In the genomic region with DNA sequence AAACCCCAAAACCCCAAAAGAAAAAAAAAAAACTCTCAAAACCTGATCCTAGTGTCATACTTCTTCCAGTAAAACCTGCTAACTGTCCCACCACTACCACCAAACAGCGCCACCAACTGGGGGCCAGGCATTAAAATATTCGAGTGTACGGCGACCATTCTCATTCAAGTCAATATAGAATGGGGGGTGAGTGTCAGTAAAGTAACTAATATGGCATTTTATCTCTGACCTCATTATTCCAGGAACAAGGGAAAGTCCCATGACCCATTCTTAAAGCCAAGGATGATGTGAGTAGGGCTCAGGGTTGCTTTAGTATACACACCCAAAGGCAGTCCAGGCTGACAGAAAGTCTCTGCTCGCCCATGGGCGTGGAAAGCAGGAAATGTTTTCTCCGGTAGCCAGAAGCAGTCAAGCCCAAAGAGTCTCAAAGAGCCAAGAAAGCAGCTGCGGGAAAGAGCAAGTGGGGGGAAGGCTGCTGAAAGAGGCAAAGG, we compare ENCODE assay signal across 9 mouse cellular contexts. TPM values are rescaled to one million over a fixed set of nuclear protein-coding genes. Genes with fewer than 3 reads are reported as not detected.
A peak's percentile ranks its signal among the peaks of the same experiment; 100 is the strongest.
DNase-seq lines count a peak whose midpoint lies in the region; ATAC-seq and TF ChIP-seq lines count a peak whose summit lies in the region.
"Had no signal": no experiment of that assay in that cellular context is flagged by ENCODE, and none has a peak within 500 bp of the region (broad histone marks: within the 10 kb centered on the region; RNA-seq: fewer than 3 reads in every experiment).

No protein-coding gene starts in this region.

- 26% methylated on average over 8 of the region's 8 CpGs for WGBS in kidney, adult 2 months
- 22% methylated on average over 8 of the region's 8 CpGs for WGBS in stomach, postnatal 0 days
- WGBS in forebrain, embryonic 12.5 days, result 43% methylated on average over 8 of the region's 8 CpGs
- 39% methylated on average over 8 of the region's 8 CpGs for WGBS in hindbrain, embryonic 12.5 days

- DNase-seq in kidney, adult 2 months, result peak; percentile 46
- no peak for DNase-seq in kidney, adult 11 months
- DNase-seq in CH12.LX (ENCODE audit: extremely low read depth), result peak; percentile 67
- peak; percentile 69 for DNase-seq in adrenal gland, postnatal 14 days
- peak; percentile 61 to 72 for DNase-seq in heart, postnatal 36 days
- DNase-seq in stomach, postnatal 0 days (ENCODE audit: low spot score), result peak; percentile 68

- TF ChIP-seq CTCF in kidney, adult 2 months (conservative IDR thresholded peaks at IDR 0.05; ENCODE audit: insufficient read depth, insufficient read length, low read depth, low read length), result peak; percentile 40
- peak; percentile 45 to 68 for TF ChIP-seq CTCF in CH12.LX (conservative IDR thresholded peaks at IDR 0.05 in 1 of 2, IDR thresholded peaks at IDR 0.05 in 1 of 2; ENCODE audit: low read depth in 2 of 2, low read length in 2 of 2)
- peak; percentile 72 for TF ChIP-seq CTCF in stomach, postnatal 0 days (IDR thresholded peaks at IDR 0.05; ENCODE audit: low read depth)

- H3K79me2 ChIP-seq in CH12.LX (replicated peaks; ENCODE audit: control insufficient read depth, extremely low read depth, insufficient read depth, poor library complexity, severe bottlenecking), result no peaks in the 10 kb centered on the region

- H3K27me3 ChIP-seq in kidney, adult 2 months (replicated peaks; ENCODE audit: control insufficient read depth, insufficient read depth, low read length), result no peaks in the 10 kb centered on the region
- H3K27me3 ChIP-seq in CH12.LX (replicated peaks), result no peaks in the 10 kb centered on the region
- no peaks in the 10 kb centered on the region for H3K27me3 ChIP-seq in stomach, postnatal 0 days (ENCODE audit: control insufficient read depth, insufficient read depth, low read length)
- H3K27me3 ChIP-seq in forebrain, embryonic 12.5 days, result peaks cover 19% of the 10 kb centered on the region
- peaks cover 20% of the 10 kb centered on the region for H3K27me3 ChIP-seq in hindbrain, embryonic 12.5 days

- H3K36me3 ChIP-seq in kidney, adult 2 months (ENCODE audit: control insufficient read depth, insufficient read depth, low read length), result no peaks in the 10 kb centered on the region
- H3K36me3 ChIP-seq in CH12.LX (replicated peaks in 1 of 2; ENCODE audit: control insufficient read depth in 1 of 2, insufficient read depth in 1 of 2, low read length in 1 of 2), result peaks cover 64 to 95% of the 10 kb centered on the region in 2 experiments
- no peaks in the 10 kb centered on the region for H3K36me3 ChIP-seq in stomach, postnatal 0 days (ENCODE audit: control insufficient read depth, insufficient read depth, low read length)
- H3K36me3 ChIP-seq in forebrain, embryonic 12.5 days (replicated peaks), result no peaks in the 10 kb centered on the region
- no peaks in the 10 kb centered on the region for H3K36me3 ChIP-seq in hindbrain, embryonic 12.5 days
- H3K36me3 ChIP-seq: embryonic facial prominence, embryonic 13.5 days had no signal

- TF ChIP-seq POLR2A in kidney, adult 2 months (IDR thresholded peaks at IDR 0.05; ENCODE audit: low read depth, low read length), result no peak
- TF ChIP-seq POLR2A in CH12.LX (IDR thresholded peaks at IDR 0.05; ENCODE audit: low read depth, low read length), result no peak

- no peak overlapping the region for H3K9ac ChIP-seq in CH12.LX (ENCODE audit: insufficient read depth, low read depth)
- no peak overlapping the region for H3K9ac ChIP-seq in stomach, postnatal 0 days (ENCODE audit: low read length)
- no peak overlapping the region for H3K9ac ChIP-seq in forebrain, embryonic 12.5 days
- H3K9ac ChIP-seq in hindbrain, embryonic 12.5 days, result no peak overlapping the region
- H3K9ac ChIP-seq: embryonic facial prominence, embryonic 13.5 days had no signal

- no peak overlapping the region for H3K4me2 ChIP-seq in CH12.LX (ENCODE audit: insufficient read depth, low read depth, poor library complexity, severe bottlenecking)
- no peak overlapping the region for H3K4me2 ChIP-seq in stomach, postnatal 0 days (replicated peaks; ENCODE audit: low read depth)
- no peak overlapping the region for H3K4me2 ChIP-seq in forebrain, embryonic 12.5 days
- H3K4me2 ChIP-seq in hindbrain, embryonic 12.5 days (replicated peaks), result no peak overlapping the region
- H3K4me2 ChIP-seq: embryonic facial prominence, embryonic 13.5 days had no signal

- no peak overlapping the region for H3K27ac ChIP-seq in kidney, adult 2 months (ENCODE audit: insufficient read depth, low read depth, low read length)
- no peak overlapping the region for H3K27ac ChIP-seq in CH12.LX (ENCODE audit: insufficient read depth, low read depth)
- 0 out of 2 replicates have a peak overlapping the region, but pooled peaks have one; percentile 35 for H3K27ac ChIP-seq in stomach, postnatal 0 days (replicated peaks)
- no peak overlapping the region for H3K27ac ChIP-seq in forebrain, embryonic 12.5 days
- H3K27ac ChIP-seq in hindbrain, embryonic 12.5 days, result no peak overlapping the region
- H3K27ac ChIP-seq: embryonic facial prominence, embryonic 13.5 days had no signal

- dilution Hi-C loops in CH12.LX (cut with MboI; ENCODE audit: extremely low pct_ligation_motif_present, extremely low pct_unique_long_range_greater_than_20kb, low sequenced_read_pairs), result no loop called here

- no peak for TF ChIP-seq EP300 in CH12.LX (IDR thresholded peaks at IDR 0.05; ENCODE audit: low read length)
- no peak for TF ChIP-seq EP300 in stomach, postnatal 0 days (optimal IDR thresholded peaks at IDR 0.05)

- peak; percentile 65 for ATAC-seq in stomach, postnatal 0 days (ENCODE audit: low FRiP score, low TSS enrichment)
- no peak for ATAC-seq in forebrain, embryonic 12.5 days (ENCODE audit: low FRiP score)
- ATAC-seq in hindbrain, embryonic 12.5 days (ENCODE audit: low FRiP score), result no peak

- TF ChIP-seq RAD21 in CH12.LX (IDR thresholded peaks at IDR 0.05; ENCODE audit: low read depth, low read length), result peak; percentile 43

- H3K4me1 ChIP-seq in kidney, adult 2 months (ENCODE audit: control insufficient read depth, insufficient read depth, low read length), result no peaks in the 10 kb centered on the region
- H3K4me1 ChIP-seq in CH12.LX (ENCODE audit: control insufficient read depth in 1 of 2, insufficient read depth in 2 of 2), result peaks cover 0 to 28% of the 10 kb centered on the region in 2 experiments; a peak in 2 of 4 replicates
- H3K4me1 ChIP-seq in stomach, postnatal 0 days (replicated peaks; ENCODE audit: control insufficient read depth, insufficient read depth), result no peaks in the 10 kb centered on the region
- 0 out of 2 replicates have a peak, but pooled peaks cover 6% of the 10 kb centered on the region for H3K4me1 ChIP-seq in forebrain, embryonic 12.5 days
- H3K4me1 ChIP-seq in hindbrain, embryonic 12.5 days, result peaks cover 5% of the 10 kb centered on the region

- in situ Hi-C loops in CH12.LX (cut with MboI; ENCODE audit: low pct_ligation_motif_present, low pct_unique_long_range_greater_than_20kb, low sequenced_read_pairs), result loop anchor here (10.0 kb wide), 1 partner anchor 119 kb away; a partner anchor contains a TSS

- H3K9me3 ChIP-seq in CH12.LX (replicated peaks; ENCODE audit: low read length), result no peaks in the 10 kb centered on the region
- no peaks in the 10 kb centered on the region for H3K9me3 ChIP-seq in stomach, postnatal 0 days (ENCODE audit: control insufficient read depth, low read length)
- H3K9me3 ChIP-seq in forebrain, embryonic 12.5 days, result no peaks in the 10 kb centered on the region
- H3K9me3 ChIP-seq in hindbrain, embryonic 12.5 days (replicated peaks), result no peaks in the 10 kb centered on the region
- H3K9me3 ChIP-seq: embryonic facial prominence, embryonic 13.5 days had no signal

- intact Hi-C loops in heart, postnatal 36 days (cut with DNase I), result loop anchor here (1.0 to 5.0 kb wide), 2 partner anchors 69 to 122 kb away; a partner anchor contains a TSS

- no peak overlapping the region for H3K4me3 ChIP-seq in kidney, adult 2 months (ENCODE audit: insufficient read depth, low read depth, low read length)
- H3K4me3 ChIP-seq in CH12.LX (replicated peaks in 1 of 3; ENCODE audit: low read depth in 2 of 3, low read length in 2 of 3, poor library complexity in 1 of 3), result no peak overlapping the region
- no peak overlapping the region for H3K4me3 ChIP-seq in stomach, postnatal 0 days (ENCODE audit: low read depth, low read length)
- no peak overlapping the region for H3K4me3 ChIP-seq in forebrain, embryonic 12.5 days (replicated peaks)
- H3K4me3 ChIP-seq in hindbrain, embryonic 12.5 days, result no peak overlapping the region
- H3K4me3 ChIP-seq: embryonic facial prominence, embryonic 13.5 days had no signal

RNA-seq across cellular contexts. Expression of a gene that starts 2.0 kb away (rescaled TPM):
- polyA plus RNA-seq in kidney, adult 2 months (2012; rRNA removed), result 2.2 and 2.3 TPM in 2 replicates
- total RNA-seq in CH12.LX (2012; rRNA removed) (4.1 and 4.2 TPM in 2 replicates), CH12.LX (2014; rRNA removed) (4.0 and 5.1 TPM in 2 replicates)
- 6.4 and 7.2 TPM in 2 replicates for polyA plus RNA-seq in CH12.LX (2012; ENCODE audit: insufficient read length, low read depth)
- 0.15 TPM in 1 of 2 replicates, not detected in the other for total RNA-seq in adrenal gland, postnatal 14 days (2021)
- not detected for total RNA-seq in heart, postnatal 36 days (2021)
- polyA plus RNA-seq in stomach, postnatal 0 days (2015; fragmentation: Nextera tagmentation; extraction: Ambion mirVana), result 3.7 and 3.9 TPM in 2 replicates
- polyA plus RNA-seq in forebrain, embryonic 12.5 days (2016; fragmentation: Nextera tagmentation; extraction: Ambion mirVana), result 0.09 TPM in 1 of 2 replicates, not detected in the other
- polyA plus RNA-seq in hindbrain, embryonic 12.5 days (2016; fragmentation: Nextera tagmentation; extraction: Ambion mirVana), result 0.14 and 0.30 TPM in 2 replicates

RNA-seq across cellular contexts. Expression of a gene that starts 32.8 kb away (rescaled TPM):
- polyA plus RNA-seq in kidney, adult 2 months (2012; rRNA removed), result 0.33 TPM in 1 of 2 replicates, not detected in the other
- not detected in 2 replicates for total RNA-seq in CH12.LX (2012; rRNA removed)
- not detected in 2 replicates for total RNA-seq in CH12.LX (2014; rRNA removed)
- not detected in 2 replicates for polyA plus RNA-seq in CH12.LX (2012; ENCODE audit: insufficient read length, low read depth)
- total RNA-seq in adrenal gland, postnatal 14 days (2021), result not detected in 2 replicates
- total RNA-seq in heart, postnatal 36 days (2021), result not detected
- not detected in 2 replicates for polyA plus RNA-seq in stomach, postnatal 0 days (2015; fragmentation: Nextera tagmentation; extraction: Ambion mirVana)
- polyA plus RNA-seq in forebrain, embryonic 12.5 days (2016; fragmentation: Nextera tagmentation; extraction: Ambion mirVana), result 0.69 TPM in 1 of 2 replicates, not detected in the other
- 0.66 and 0.99 TPM in 2 replicates for polyA plus RNA-seq in hindbrain, embryonic 12.5 days (2016; fragmentation: Nextera tagmentation; extraction: Ambion mirVana)
- polyA plus RNA-seq: embryonic facial prominence, embryonic 13.5 days had no signal

RNA-seq across cellular contexts. Expression of a gene that starts 51.2 kb away (rescaled TPM):
- 3.8 and 4.3 TPM in 2 replicates for polyA plus RNA-seq in kidney, adult 2 months (2012; rRNA removed)
- total RNA-seq in CH12.LX (2012; rRNA removed) (88.4 and 102 TPM in 2 replicates), CH12.LX (2014; rRNA removed) (80.9 and 82.9 TPM in 2 replicates)
- 90.2 and 95.9 TPM in 2 replicates for polyA plus RNA-seq in CH12.LX (2012; ENCODE audit: insufficient read length, low read depth)
- total RNA-seq in adrenal gland, postnatal 14 days (2021), result 4.4 and 5.1 TPM in 2 replicates
- total RNA-seq in heart, postnatal 36 days (2021), result 1 to 10 TPM; 4.6 to 6.3 TPM
- polyA plus RNA-seq in stomach, postnatal 0 days (2015; fragmentation: Nextera tagmentation; extraction: Ambion mirVana), result 1.3 and 1.8 TPM in 2 replicates
- 1.1 and 1.6 TPM in 2 replicates for polyA plus RNA-seq in forebrain, embryonic 12.5 days (2016; fragmentation: Nextera tagmentation; extraction: Ambion mirVana)
- polyA plus RNA-seq in hindbrain, embryonic 12.5 days (2016; fragmentation: Nextera tagmentation; extraction: Ambion mirVana), result 1.4 and 2.1 TPM in 2 replicates

Comparison
In these comparisons a context has a peak if more than half of its experiments do, and no peak if none do; other contexts are left out.
1. RNA of a gene that starts 51.2 kb away (polyA plus RNA-seq): 90.2 to 95.9 TPM in CH12.LX; 3.8 to 4.3 TPM in kidney, adult 2 months, 1.4 to 2.1 TPM in hindbrain, embryonic 12.5 days, 1.3 to 1.8 TPM in stomach, postnatal 0 days and 1.1 to 1.6 TPM in forebrain, embryonic 12.5 days; every median in the first group is over 10 times any median in the second.
2. Peak in every context shown above with its lines, with median percentiles within 50 percentile points of each other: CTCF ChIP-seq.